Mouse (Mus musculus): ENCODE measurements around the gene Oxct1. TPM values are rescaled to one million over a fixed set of nuclear protein-coding genes. Genes with fewer than 3 reads are reported as not detected.
A peak's percentile ranks its signal among the peaks of the same experiment; 100 is the strongest.

Oxct1 gene
- total RNA-seq, 2 experiments from 2014 or later = 291 to 308 TPM

DNA sequence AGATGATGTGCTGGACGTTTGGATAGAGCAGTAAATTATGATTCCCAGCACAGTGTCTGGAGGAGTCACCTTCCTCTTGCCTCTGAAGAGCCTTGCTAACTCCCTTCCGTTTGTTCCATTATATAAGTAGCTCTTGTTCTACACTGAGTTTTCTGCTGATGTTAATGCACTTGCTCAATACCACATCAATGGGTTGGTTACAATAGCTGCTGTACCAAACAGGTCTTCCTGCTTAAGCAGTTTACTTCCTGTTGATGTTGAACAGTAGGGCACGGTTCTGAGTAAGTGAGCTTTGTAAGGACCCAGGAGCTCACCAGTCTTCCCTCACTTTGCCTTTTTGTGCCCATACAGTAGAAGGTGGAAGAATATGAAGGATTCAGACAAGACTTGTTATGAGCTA, 98.5 kb downstream of the Oxct1 start:
- no peak for DNase-seq

DNA sequence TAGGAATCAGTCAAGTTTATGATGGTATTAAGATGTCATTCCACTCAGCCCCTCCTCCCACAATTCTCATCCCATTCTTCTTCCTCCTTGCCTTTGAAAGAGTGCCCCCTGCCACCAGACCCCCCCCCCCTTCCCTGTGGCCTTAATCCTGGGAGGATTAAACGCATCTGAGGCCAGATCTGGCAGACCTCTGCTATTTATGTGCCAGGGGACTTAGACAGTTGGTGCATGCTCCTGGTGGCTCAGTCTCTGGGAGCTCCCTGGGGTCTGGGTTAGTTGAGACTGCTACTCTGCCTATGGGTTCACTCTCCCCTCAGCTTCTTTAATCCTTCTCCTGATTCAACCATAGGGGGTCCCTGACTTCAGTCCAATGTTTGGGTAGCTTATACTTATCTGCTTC, 112.3 kb downstream of the Oxct1 start:
- no peak for DNase-seq

DNA sequence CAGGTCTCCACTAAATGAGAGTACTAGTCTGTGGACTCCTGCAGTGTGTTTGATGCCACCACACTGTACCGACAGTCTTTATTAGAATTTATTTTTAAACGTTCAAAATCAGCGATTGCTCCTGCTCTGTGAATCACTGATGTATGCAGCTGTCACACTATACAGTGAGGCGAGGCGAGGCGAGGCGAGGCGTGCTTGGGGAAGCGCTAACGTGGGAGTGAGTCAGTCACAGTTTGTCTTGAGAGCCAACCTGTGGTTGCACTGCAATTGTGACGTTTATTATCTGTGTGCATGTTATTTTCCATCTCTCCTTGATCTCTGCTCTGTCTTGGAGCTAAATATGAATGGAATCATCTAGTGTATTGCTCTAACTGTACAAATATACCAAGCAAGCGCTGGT, 113.3 kb downstream of the Oxct1 start:
- DNase-seq = peak in 1 of 2 experiments; percentile 26

DNA sequence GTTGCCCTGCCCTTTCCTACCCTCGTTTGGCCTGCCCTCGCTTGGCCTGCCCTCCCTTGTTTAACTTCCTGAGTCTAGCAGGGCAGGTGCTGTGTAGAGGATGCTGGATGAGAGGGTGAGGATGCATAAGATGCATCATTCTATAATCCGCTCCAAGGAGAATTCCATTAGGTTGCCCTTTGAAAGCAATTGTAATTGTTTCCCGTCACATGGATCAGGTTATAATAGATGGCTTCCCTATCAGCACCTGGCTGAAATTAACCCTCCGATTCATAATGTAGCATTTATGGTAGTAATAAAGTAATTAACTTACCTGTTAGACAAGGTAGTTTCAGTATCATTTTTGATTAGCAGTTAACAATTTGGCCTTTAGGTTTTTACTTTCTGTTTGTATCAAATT, 119.2 kb downstream of the Oxct1 start:
- no peak for DNase-seq

DNA sequence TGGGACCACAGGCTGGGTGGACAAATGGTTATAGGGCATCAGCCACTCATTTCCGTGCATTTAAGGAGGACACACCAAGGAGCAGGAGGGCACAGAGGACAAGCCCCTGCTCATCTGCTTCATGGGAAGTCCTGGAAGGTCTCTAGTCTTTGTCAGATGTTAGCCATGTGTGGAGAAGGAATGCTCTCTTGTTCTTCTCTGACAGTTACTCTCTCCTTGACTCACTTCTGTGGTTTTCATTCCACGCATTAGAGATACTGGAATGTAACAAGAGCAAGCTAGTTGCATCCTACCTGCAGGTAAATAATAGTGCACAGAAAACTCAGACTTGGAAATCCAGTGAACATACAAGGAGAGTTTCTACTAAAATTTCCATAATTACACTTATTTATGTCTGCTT, 121.5 kb downstream of the Oxct1 start:
- DNase-seq = no peak

DNA sequence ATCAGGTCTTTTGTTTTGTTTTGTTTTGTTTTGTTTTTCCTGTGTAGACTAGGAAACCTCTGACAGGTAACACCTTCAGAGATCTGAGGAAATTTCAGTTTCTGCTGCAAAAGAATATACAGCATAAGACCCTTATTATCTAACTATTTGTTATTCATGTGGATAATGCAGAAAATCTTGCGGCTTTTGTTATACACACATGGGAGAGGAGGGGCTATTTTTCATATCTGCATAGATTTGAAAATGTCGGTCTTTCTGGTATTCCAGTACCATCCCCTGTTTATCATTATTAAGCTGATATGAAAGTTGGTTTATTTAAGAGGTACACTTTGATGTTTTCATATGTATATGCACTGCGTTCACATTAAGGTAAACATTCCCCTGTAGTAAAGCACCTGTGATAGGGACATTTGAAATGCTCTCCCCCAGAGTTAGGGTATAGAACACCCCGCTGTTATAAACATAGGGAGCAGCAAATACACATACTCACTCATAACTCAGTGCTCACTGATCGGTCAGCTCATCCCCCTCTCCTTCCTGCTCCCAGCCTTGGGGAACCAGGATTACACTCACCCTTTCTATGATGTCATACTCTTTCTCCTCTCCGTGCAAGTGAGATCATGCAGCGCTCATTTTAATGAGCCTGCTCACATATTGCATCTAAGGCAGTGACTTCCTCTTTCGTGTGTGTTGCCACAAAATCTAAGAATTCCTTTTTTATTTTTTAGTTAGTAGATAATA, 122.6 kb downstream of the Oxct1 start:
- no peak for DNase-seq

DNA sequence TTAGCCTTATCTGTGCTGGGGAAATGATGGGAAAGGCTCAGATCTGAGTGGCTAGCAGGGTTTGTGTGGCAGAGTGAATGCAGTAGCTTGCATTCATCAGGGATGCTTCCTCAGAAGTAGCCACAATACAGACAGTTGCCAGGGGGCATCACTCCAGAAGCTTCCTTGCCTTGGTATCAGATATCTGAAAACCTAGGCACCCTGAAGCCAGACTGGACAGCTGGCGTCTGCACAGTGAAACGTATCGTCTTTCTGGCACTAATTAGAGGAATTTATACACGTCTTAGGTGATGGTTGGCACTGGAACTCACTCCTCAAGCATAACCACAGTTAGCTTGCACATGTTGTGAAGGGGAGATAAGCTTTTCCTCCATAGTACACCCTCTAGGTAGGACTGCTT, 128.5 kb downstream of the Oxct1 start:
- DNase-seq = no peak

DNA sequence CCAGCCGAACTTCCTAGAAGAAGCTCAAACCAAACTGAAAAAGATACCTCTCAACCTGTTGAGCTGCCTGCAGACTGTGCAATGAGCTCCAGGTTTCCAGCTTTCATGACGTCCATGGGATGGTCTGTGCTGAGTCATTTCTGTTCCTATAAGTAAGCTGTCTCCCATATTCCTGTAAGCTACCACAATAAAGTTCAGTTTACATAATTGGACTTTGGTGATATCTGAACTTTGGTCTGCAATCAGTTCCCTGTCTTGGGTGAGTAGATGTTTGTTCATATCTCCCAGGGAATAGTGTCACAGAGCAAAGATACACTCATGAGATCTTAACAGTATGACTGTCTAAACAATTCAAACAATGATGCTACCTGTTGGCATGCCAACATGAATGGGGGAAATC, 141.8 kb downstream of the Oxct1 start:
- DNase-seq = no peak

DNA sequence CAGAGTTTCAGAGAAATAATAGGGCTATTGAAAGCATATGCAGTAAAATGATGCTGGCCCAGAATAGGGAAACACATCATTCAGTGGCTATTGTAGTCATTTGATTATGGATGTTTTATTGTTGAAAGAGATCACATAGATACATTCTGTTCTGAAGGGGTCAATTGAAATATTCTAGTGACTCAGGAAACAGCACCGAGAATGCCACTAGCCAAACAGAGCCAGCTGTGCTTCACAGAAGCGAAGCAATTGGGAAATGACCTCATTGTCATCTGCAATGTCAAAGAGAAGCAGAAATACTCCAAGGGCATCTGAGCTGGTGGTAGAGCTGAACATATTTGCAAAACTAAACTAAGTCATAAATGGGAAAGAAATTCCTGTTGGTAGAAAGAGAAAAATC, 145.4 kb downstream of the Oxct1 start:
- DNase-seq = no peak

DNA sequence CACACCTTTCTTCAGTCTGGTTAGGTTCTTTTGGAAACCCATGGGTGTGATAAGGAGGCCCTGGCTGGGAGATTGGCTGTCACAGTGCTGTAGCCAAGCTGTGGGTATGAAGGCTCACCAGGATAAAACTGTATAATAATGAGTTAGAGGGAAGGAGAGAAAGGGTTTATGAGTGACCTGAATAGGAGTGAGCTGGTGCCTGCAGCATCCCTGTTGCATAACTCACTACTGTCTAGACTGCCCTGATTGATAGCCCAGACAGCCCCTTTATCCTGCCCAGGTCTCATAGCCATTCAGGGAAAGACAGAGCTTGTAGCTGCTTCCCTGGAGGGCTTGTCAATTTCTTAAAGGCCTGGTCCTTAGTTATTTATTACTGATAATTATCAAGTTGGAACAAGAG, 171.7 kb downstream of the Oxct1 start:
- DNase-seq = no peak

Other genes starting within 250 kb of the Oxct1 start
- gene Fbxo4, start 46.8 kb upstream of the Oxct1 start, total RNA-seq (2021) = 1 to 10 TPM; 8.3 to 8.8 TPM
- 10 to 100 TPM; 42.2 to 46.2 TPM for gene AW549877, start 30.6 kb upstream of the Oxct1 start, total RNA-seq (2021)